Mouse (Mus musculus) stomach, embryonic 16.5 days (tissue): ENCODE measurements around the gene Mxra7. TPM values are rescaled to one million over a fixed set of nuclear protein-coding genes. Genes with fewer than 3 reads are reported as not detected.

Source experiments
- ATAC-seq: fragments of 200-750 bp; cut with Nextera tagmentation; 2 replicates; pipeline ENCODE4 v1.8.0; 2017; ENCODE audit warnings: moderate number of reproducible peaks, moderate TSS enrichment; ENCODE audit not compliant: insufficient read depth, low FRiP score
- H3K27ac ChIP-seq: fragments of 300-500 bp; sonication (generic); 2 replicates; pipeline ENCODE4 v1.5.1; 2014; ENCODE audit warnings: low read length
- H3K27me3 ChIP-seq: fragments of 300-500 bp; sonication (generic); 2 replicates; pipeline ENCODE4 v1.6.1; 2014; ENCODE audit warnings: low read length, control low read depth, mixed read lengths; ENCODE audit not compliant: control insufficient read depth, insufficient read depth
- H3K36me3 ChIP-seq: fragments of 300-500 bp; sonication (generic); 2 replicates; pipeline ENCODE4 v1.6.1; 2014; ENCODE audit warnings: low read length; ENCODE audit not compliant: control insufficient read depth, insufficient read depth
- H3K4me1 ChIP-seq: fragments of 300-500 bp; sonication (generic); 2 replicates; pipeline ENCODE4 v1.6.1; 2014; ENCODE audit warnings: low read length, control low read depth, mixed read lengths; ENCODE audit not compliant: control insufficient read depth, insufficient read depth
- H3K4me2 ChIP-seq: fragments of 300-500 bp; sonication (generic); 2 replicates; pipeline ENCODE4 v1.6.1; 2014; ENCODE audit warnings: low read depth, low read length, mixed read lengths
- H3K4me3 ChIP-seq: fragments of 300-500 bp; sonication (generic); replicated peaks from 2 replicates; pipeline ENCODE4 v1.5.1; 2014; ENCODE audit warnings: mild to moderate bottlenecking, low read length
- H3K9ac ChIP-seq: fragments of 300-500 bp; sonication (generic); 2 replicates; pipeline ENCODE4 v1.6.1; 2014; ENCODE audit warnings: low read length
- H3K9me3 ChIP-seq: fragments of 300-500 bp; sonication (generic); replicated peaks from 2 replicates; pipeline ENCODE4 v1.6.1; 2016; ENCODE audit warnings: low read length, control low read depth; ENCODE audit not compliant: control insufficient read depth
- WGBS: fragments of 180-500 bp; shearing (Covaris S2); extraction: QIAGEN DNeasy Blood & Tissue Kit; methylation state at CpG from one replicate; pipeline ENCODE4 v1.1.7; 2014; 5-methylcytosine and 5-hydroxymethylcytosine counted together
- polyA plus RNA-seq: library from polyadenylated mRNA; unstranded; fragments of >200 nt; fragmentation: Nextera tagmentation; extraction: Ambion mirVana; gene quantifications from 2 replicates; pipeline ENCODE4 v1.2.1, GENCODE M21; 2015

Gene Mxra7
- polyA plus RNA-seq, 1 experiment from 2014 or later = 15.7 TPM

GRCm38 (mm10) chr11:116807526-116807925 is 20.3 kb downstream of the Mxra7 start:
- 73% methylated on average over 3 of the region's 3 CpGs for WGBS
- peak overlapping the region; percentile 44; the same call in 1 of the 2 replicates for H3K9ac ChIP-seq

GRCm38 (mm10) chr11:116807116-116807515 is 20.7 kb downstream of the Mxra7 start:
- Histone ChIP-seq H3K9ac (no peak overlapping the region), H3K4me1 (peaks cover 17% of the 10 kb centered on the region), H3K4me3 (no peak overlapping the region), H3K9me3 (no peaks in the 10 kb centered on the region), H3K27ac (no peak overlapping the region), H3K36me3 (no peaks in the 10 kb centered on the region), H3K4me2 (no peak overlapping the region), H3K27me3 (no peaks in the 10 kb centered on the region)
- WGBS = 46% methylated on average over 7 of the region's 7 CpGs
- no peak for ATAC-seq

More at GRCm38 (mm10) chr11:116807526-116807925, 20.3 kb downstream of the Mxra7 start:
- Histone ChIP-seq H3K9me3 (no peaks in the 10 kb centered on the region), H3K4me2 (no peak overlapping the region), H3K4me3 (no peak overlapping the region), H3K4me1 (peaks cover 20% of the 10 kb centered on the region), H3K27me3 (no peaks in the 10 kb centered on the region), H3K36me3 (no peaks in the 10 kb centered on the region), H3K27ac (peak overlapping the region; percentile 50)
- ATAC-seq = no peak

GRCm38 (mm10) chr11:116806136-116807071 is 21.4 kb downstream of the Mxra7 start:
- ATAC-seq = no peak
- Histone ChIP-seq H3K9me3 (no peaks in the 10 kb centered on the region), H3K27ac (no peak overlapping the region), H3K27me3 (no peaks in the 10 kb centered on the region), H3K4me1 (peaks cover 13% of the 10 kb centered on the region), H3K9ac (no peak overlapping the region), H3K4me3 (no peak overlapping the region), H3K4me2 (no peak overlapping the region), H3K36me3 (no peaks in the 10 kb centered on the region)
- WGBS = 69% methylated on average over 15 of the region's 15 CpGs

GRCm38 (mm10) chr11:116802709-116803108 is 25.1 kb downstream of the Mxra7 start:
- no peak overlapping the region for H3K4me3 ChIP-seq
- H3K36me3 ChIP-seq = no peaks in the 10 kb centered on the region
- no peaks in the 10 kb centered on the region for H3K27me3 ChIP-seq
- peaks cover 8% of the 10 kb centered on the region for H3K4me1 ChIP-seq
- H3K4me2 ChIP-seq = no peak overlapping the region
- H3K9ac ChIP-seq = no peak overlapping the region
- H3K9me3 ChIP-seq = no peaks in the 10 kb centered on the region
- 70% methylated on average over 5 of the region's 5 CpGs for WGBS
- no peak for ATAC-seq
- no peak overlapping the region for H3K27ac ChIP-seq

GRCm38 (mm10) chr11:116801106-116801505 is 26.7 kb downstream of the Mxra7 start:
- Histone ChIP-seq H3K4me1 (no peaks in the 10 kb centered on the region; the same call in 1 of the 2 replicates), H3K9me3 (no peaks in the 10 kb centered on the region), H3K9ac (no peak overlapping the region), H3K4me3 (no peak overlapping the region), H3K27me3 (no peaks in the 10 kb centered on the region), H3K36me3 (no peaks in the 10 kb centered on the region), H3K27ac (no peak overlapping the region), H3K4me2 (no peak overlapping the region)
- ATAC-seq = no peak
- WGBS = 76% methylated on average over 5 of the region's 5 CpGs

GRCm38 (mm10) chr11:116799364-116799763 is 28.5 kb downstream of the Mxra7 start:
- H3K9me3 ChIP-seq = no peaks in the 10 kb centered on the region
- no peak overlapping the region for H3K27ac ChIP-seq
- 75% methylated on average over 5 of the region's 5 CpGs for WGBS
- no peak overlapping the region for H3K9ac ChIP-seq
- no peak overlapping the region for H3K4me2 ChIP-seq
- H3K27me3 ChIP-seq = no peaks in the 10 kb centered on the region
- no peaks in the 10 kb centered on the region for H3K36me3 ChIP-seq
- no peak overlapping the region for H3K4me3 ChIP-seq
- H3K4me1 ChIP-seq = no peaks in the 10 kb centered on the region; the same call in 1 of the 2 replicates
- ATAC-seq = no peak

- no peaks in the 10 kb centered on the region for H3K4me1 ChIP-seq
- no peaks in the 10 kb centered on the region for H3K36me3 ChIP-seq
- no peak overlapping the region for H3K27ac ChIP-seq
- WGBS = 90% methylated on average over 10 of the region's 10 CpGs
- no peak overlapping the region for H3K4me2 ChIP-seq
- no peak overlapping the region for H3K9ac ChIP-seq
- no peaks in the 10 kb centered on the region for H3K27me3 ChIP-seq
- no peaks in the 10 kb centered on the region for H3K9me3 ChIP-seq
- H3K4me3 ChIP-seq = no peak overlapping the region
- ATAC-seq = no peak
These were observed 43.6 kb downstream of the Mxra7 start for GRCm38 (mm10) chr11:116784221-116784620.

GRCm38 (mm10) chr11:116782737-116783145 is 45.1 kb downstream of the Mxra7 start:
- Histone ChIP-seq H3K9ac (no peak overlapping the region), H3K36me3 (no peaks in the 10 kb centered on the region), H3K27ac (no peak overlapping the region), H3K4me1 (no peaks in the 10 kb centered on the region), H3K4me2 (no peak overlapping the region), H3K9me3 (no peaks in the 10 kb centered on the region), H3K4me3 (peak overlapping the region; percentile 10; the same call in 1 of the 2 replicates), H3K27me3 (no peaks in the 10 kb centered on the region)
- peak; percentile 62; the same call in 1 of the 2 replicates for ATAC-seq
- WGBS = 45% methylated on average over 9 of the region's 9 CpGs

GRCm38 (mm10) chr11:116775407-116775806 is 52.4 kb downstream of the Mxra7 start, which contains the start of gene St6galnac1:
TSS of gene St6galnac1 (minus strand) at chr11:116775507.
- ATAC-seq = no peak

More at GRCm38 (mm10) chr11:116775407-116775806, 52.4 kb downstream of the Mxra7 start, which contains the start of gene St6galnac1:
- H3K4me3 ChIP-seq = no peak within 1 kb of the TSS
- no peaks in the 10 kb centered on the region for H3K9me3 ChIP-seq
- H3K27ac ChIP-seq = no peak within 1 kb of the TSS
- no peaks in the 10 kb centered on the region for H3K27me3 ChIP-seq
- no peaks in the 10 kb centered on the region for H3K4me1 ChIP-seq
- no peaks in the 10 kb centered on the region for H3K36me3 ChIP-seq
- WGBS = 78% methylated on average over 7 of the region's 7 CpGs
- no peak within 1 kb of the TSS for H3K9ac ChIP-seq
- H3K4me2 ChIP-seq = no peak within 1 kb of the TSS
